Mouse (Mus musculus): ENCODE data around the gene Rab22a.

- TF ChIP-seq CTCF (conservative IDR thresholded peaks at IDR 0.05; ENCODE audit: low read length) (no peak), POU5F1 (IDR thresholded peaks at IDR 0.05; ENCODE audit: borderline replicate concordance, low read length) (no peak), NANOG (IDR thresholded peaks at IDR 0.05; ENCODE audit: borderline replicate concordance, low read length) (no peak)
Observed at GRCm38 (mm10) chr2:173624667-173625066, 34.9 kb upstream of the Rab22a start.

All from E14TG2a.4 (cell line).